Mouse (Mus musculus) skeletal muscle tissue, adult 2 months (tissue): ENCODE measurements at regions not wholly inside any gene's neighbourhood (a gene's known extent, or its start where the extent isn't known, plus 50 kb on each side); places are given as distances from the start of the nearest gene placed in this dataset.

Experiments used
- DNase-seq: peaks from one replicate; pipeline ENCODE4 v3.0.0-alpha.2; 2012; ENCODE audit warnings: low read depth, low spot score

GRCm38 (mm10) chr4:125266212-125266611 is 138.6 kb upstream of the Zc3h12a start:
- no peak for DNase-seq

GRCm38 (mm10) chr4:125265575-125265974 is 137.9 kb upstream of the Zc3h12a start:
- DNase-seq = no peak

- no peak for DNase-seq
These were observed 137.4 kb upstream of the Zc3h12a start for GRCm38 (mm10) chr4:125265065-125265464.

DNA sequence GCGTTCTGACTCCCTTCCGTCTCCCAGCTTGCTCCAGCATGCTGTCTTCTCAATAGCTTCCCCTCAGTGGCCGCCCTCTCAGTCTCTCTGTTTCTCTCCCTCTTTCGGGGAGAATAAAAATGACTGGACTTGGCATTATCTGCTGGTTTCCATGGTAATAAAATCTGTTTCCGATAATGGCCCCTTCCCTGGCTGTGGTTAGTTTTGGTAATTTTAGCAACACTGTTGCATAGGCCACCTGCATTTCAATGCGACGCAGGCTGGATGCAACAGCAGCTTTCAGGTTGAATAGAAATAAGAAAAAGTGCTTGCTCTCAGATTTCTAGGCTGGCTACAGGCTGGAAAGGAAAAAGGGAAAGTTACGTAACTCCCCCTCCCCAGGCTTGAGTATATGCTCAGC is 133.9 kb upstream of the Zc3h12a start:
- no peak for DNase-seq

DNA sequence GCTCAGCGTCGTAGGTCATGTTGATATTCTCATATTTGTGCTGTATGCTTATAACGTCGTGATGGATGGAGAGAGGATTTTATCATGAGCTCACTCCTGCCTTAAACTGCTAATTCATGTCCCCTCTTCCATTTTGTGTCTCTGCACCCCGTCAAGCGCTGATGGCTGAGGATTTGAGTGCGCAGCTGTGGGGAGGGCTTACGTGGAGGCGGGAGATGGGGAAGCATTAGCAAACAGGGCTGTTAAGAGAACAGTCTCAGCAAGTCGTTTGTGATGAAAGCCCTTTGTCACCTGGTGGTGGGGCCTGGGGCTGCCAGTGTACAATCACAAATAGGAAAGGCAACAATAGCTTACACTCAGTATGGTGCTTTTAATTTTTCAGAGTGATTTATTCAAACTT is 131.7 kb upstream of the Zc3h12a start:
- no peak for DNase-seq

DNA sequence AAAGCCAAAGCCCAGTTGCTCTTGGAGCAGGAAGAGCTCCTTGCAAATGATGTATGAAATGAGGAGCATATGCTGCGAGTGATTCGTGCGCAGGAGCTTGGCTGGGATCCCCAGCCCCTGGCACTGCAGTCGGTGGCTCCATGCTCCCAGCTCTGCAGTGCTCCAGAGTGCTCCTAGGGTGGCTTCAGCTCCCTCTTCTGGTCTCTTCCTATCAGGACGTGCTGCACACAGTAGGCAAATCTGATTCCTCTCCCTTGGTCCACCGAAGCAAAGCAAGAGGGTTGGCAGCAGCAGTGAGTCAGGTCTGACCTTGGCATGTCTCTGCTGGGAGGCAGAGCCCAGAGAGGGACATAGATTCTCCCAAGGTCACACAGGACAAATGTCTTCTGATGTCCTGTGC is 130.3 kb upstream of the Zc3h12a start:
- DNase-seq = no peak

DNA sequence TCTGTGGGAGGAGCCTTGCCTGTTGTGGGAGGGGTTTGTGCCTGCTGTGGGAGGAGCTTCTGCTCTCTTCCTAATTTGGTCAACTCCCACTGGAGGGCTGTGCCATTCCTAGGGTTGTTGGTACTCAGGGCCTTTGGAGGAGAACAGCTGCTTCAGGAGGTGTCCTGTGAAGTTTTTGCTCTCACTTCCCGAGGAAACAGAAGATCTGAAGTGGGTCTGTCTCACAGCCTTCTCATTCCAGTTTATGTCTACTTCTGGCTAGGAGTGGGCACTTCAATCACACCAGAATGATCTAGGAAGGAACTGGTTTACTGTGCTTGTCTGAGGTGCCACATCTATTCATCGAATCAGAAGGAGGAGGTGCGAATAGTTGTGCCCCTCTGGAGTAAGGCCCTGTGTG is 125.5 kb upstream of the Zc3h12a start:
- no peak for DNase-seq

DNA sequence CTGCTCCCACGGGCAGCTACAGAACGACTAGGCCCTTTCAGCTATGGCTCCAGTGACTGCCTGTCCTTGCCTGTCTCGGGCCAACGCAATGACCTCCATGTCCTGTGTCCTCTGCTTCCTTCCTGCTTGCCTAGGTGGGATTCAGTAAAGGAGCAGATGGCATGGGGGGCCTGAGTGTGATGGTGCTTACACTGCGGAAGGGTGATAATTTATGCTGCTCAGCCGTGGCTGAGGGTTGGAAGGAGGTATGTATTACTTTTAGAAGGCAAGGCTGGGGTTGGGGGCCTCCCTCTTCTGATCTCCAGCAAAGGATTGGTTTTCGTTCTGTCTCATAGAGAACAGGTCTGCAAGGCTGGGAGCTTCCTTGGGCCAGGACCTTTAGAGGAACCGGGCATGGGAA is 124.6 kb upstream of the Zc3h12a start:
- DNase-seq = no peak

DNA sequence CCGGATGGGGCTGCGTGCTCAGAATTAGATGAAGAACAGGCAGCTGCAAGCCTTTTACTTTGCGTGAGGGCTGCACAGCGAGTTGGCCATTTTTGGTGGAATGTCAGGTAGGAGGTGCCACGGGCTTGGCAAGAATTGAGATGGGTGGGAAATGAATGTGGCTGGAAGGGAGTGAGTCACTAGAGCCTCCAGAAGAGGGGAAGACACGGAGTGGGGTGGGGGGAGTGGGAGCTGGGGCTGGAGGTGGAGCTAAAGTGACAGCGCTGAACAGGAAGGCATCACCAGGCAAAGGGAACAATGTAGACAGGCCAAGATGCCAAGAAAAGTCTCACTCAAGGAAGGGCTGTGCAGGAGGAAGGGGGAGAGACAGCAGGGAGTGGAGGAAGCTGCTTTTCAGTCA is 121.4 kb upstream of the Zc3h12a start:
- DNase-seq = no peak

GRCm38 (mm10) chr4:125246171-125246570 is 118.5 kb upstream of the Zc3h12a start:
- no peak for DNase-seq

- no peak for DNase-seq
These were observed 114.9 kb upstream of the Zc3h12a start for GRCm38 (mm10) chr4:125242512-125242911.

DNA sequence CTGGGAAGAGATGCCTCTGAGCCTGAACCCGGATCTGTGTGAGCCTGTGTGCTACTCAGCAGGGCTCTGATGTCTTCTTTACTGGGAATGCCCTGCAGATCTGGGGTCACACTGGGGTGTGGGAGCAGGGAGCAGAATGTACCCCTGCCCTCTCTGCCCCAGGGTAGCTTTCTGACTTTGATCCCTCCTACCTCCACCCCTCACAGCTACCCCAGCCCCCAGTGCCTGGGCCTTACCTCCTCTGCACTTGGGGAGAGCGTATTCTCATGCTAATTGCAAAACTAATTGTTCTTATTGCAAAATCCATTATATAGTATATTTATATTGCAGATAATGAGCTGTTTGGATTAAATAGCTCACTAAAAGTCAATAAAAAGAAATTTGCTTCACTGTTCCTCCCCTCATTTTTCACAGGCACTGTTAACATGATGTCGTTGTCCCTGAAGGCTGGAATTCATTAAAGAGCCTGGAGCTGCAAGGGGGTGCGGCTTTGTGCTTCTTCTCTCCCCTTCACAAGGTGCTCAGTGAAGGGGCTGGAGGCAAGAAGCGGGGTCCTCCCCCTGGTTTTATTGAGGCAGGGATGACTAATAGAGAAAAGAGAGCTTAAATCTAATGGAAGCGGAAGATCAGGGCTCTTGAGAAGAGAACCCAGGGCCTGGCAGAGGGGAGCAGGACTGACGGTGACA is 114.1 kb upstream of the Zc3h12a start:
- no peak for DNase-seq

DNA sequence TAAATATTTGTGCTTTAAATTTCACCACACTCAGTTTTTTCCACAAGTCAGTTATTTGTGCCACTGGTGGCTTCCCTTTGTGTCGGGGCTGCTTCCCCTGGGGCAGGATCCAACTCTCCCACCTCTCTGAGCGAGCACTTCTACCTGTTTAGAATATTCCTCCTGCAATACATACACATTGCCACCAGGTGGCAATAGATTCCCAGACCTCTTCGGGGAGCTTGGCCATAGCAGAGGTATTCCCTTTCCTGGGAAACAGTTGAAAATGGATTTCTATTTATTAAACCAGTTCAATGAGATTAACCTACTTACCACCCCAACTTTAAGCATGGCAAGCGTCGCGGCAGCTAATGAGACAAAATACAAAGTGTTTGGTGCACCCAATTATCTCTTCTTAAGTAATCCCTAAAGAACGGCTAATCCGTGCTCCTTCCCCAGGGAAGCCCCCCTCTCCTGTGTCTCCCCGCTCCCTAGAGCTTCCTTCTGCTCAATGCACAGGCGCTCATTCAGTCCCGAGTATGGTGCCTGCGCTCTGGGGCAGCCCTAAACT is 104.1 kb upstream of the Zc3h12a start:
- no peak for DNase-seq

DNA sequence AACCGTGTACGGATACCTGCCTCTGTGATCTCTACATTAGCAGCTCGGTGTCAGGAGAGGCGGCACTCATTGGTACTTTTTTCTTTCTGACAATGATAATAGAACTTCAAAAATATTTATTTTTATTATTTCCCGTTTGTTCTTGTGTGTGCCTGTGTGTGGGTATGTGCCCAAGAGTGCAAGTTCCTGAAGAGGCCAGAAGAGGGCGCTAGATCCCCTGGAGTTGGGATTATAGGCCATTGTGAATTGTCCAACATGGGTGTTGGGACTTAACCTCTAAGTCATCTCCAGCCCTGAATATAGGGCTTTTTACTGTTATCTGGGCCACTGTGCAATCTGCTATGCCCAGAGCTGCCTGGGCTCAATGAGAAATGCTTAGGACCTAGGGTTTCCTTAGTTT is 99.6 kb upstream of the Zc3h12a start:
- DNase-seq = no peak

- no peak for DNase-seq
These were observed 95.3 kb upstream of the Zc3h12a start for GRCm38 (mm10) chr4:125222922-125223321.

DNA sequence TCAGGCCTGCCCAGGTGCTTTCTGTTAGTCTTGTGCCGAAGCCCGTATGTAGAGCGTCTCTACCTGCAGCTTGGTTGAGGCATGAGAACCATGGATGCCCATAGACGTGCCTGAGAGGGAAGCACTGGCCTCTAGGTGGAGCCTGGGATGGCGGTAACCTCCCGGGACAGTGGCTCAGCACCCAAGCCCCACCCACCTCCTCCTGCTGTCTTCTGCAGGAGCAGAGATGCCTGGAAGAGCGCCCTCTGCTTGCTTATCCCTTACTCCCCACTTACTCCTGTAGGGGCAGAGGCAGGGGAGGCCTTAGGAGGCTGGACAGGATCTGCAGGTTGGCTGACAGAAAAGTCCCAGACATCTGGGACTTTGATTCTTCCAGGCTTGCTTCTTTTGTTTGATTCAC is 92.7 kb upstream of the Zc3h12a start:
- no peak for DNase-seq

GRCm38 (mm10) chr4:125219209-125219608 is 91.6 kb upstream of the Zc3h12a start:
- DNase-seq = no peak

- no peak for DNase-seq
These were observed 86.7 kb upstream of the Zc3h12a start for GRCm38 (mm10) chr4:125214306-125214705.

GRCm38 (mm10) chr4:125212176-125212530 is 84.5 kb upstream of the Zc3h12a start:
- DNase-seq = no peak

DNA sequence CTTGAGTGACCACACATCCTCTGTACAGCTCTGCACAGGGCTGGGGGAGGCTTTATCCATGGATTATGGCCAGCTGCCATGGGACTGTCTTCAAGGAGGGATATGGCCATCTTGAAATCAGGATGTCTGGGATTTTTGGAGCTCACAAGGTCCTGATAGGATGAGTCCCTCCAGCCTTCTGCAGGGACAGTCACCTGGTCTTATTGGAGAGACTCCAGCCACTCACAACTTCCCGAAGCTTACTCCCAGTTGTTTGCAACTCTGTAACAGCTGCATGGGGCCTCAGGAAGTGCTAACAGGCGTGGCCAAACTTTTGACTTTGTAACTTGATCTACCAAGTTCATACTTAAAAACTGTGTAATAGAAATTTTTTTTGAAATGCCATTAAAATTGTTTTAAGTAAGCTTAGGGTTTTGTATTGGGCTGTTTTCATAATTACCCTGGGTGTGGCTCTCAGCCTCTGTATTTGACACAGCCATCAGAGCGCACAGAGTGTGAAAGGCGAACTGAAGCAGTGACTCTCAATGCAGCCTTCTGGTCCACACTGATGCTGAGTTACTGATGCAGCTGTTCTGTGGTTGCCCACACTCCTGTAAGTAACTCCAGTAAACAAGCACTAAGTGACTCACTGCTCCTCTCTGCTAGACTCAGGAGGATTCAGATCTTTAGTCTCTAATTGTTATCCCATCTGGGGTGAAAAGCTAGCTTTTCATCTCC is 84.0 kb upstream of the Zc3h12a start:
- no peak for DNase-seq

GRCm38 (mm10) chr4:125210719-125211118 is 83.1 kb upstream of the Zc3h12a start:
- no peak for DNase-seq

- DNase-seq = no peak
These were observed 80.7 kb upstream of the Zc3h12a start for GRCm38 (mm10) chr4:125208136-125208915.
